23 mouse cellular contexts compared by ENCODE assay signal in the genomic region with DNA sequence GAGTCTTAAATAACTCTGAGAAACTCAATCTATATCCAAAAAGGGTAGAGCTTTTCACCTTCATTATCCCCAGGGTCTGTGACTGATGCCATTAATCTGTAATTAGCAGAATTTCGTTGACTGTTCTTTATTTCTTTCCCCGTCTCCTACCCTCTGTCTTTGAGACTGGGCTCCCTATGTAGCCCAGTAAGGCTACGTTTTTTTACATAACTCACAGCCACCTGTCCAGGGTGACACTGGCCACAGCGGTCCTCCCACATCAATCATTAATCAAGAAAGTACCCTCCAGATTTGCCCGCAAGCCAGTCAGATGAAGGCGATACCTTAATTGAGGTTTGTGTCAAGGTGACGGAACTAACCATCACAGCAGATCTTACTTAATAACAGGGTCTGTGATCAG. TPM values are rescaled to one million over a fixed set of nuclear protein-coding genes. Genes with fewer than 3 reads are reported as not detected.
A peak's percentile ranks its signal among the peaks of the same experiment; 100 is the strongest.
DNase-seq lines count a peak whose midpoint lies in the region; ATAC-seq lines count a peak whose summit lies in the region.
"Had no signal": no experiment of that assay in that cellular context is flagged by ENCODE, and none has a peak within 500 bp of the region (broad histone marks: within the 10 kb centered on the region; RNA-seq: fewer than 3 reads in every experiment).

No protein-coding gene starts in this region.

- H3K4me2 ChIP-seq in kidney, embryonic 16.5 days (replicated peaks; ENCODE audit: low read depth, low read length): peak overlapping the region; percentile 17; the same call in 1 of the 2 replicates
- H3K4me2 ChIP-seq: embryonic facial prominence, embryonic 13.5 days; forebrain, embryonic 13.5 days; heart, embryonic 11.5 days; hindbrain, embryonic 13.5 days had no signal

- intact Hi-C loops in heart, postnatal 10 days (cut with DNase I): loop anchor here (2.0 kb wide), 1 partner anchor 206 kb away; no protein-coding TSS in a partner anchor

- H3K4me3 ChIP-seq in kidney, embryonic 16.5 days (ENCODE audit: low read length): no peak overlapping the region
- H3K4me3 ChIP-seq in limb, embryonic 10.5 days: no peak overlapping the region
- H3K4me3 ChIP-seq: embryonic facial prominence, embryonic 13.5 days; forebrain, embryonic 10.5 days; forebrain, embryonic 13.5 days; hindbrain, embryonic 10.5 days; hindbrain, embryonic 13.5 days had no signal

- no peaks in the 10 kb centered on the region for H3K9me3 ChIP-seq in kidney, embryonic 16.5 days (ENCODE audit: low read length)
- no peaks in the 10 kb centered on the region for H3K9me3 ChIP-seq in limb, embryonic 10.5 days (replicated peaks)
- H3K9me3 ChIP-seq: embryonic facial prominence, embryonic 13.5 days; forebrain, embryonic 10.5 days; forebrain, embryonic 13.5 days; hindbrain, embryonic 10.5 days; hindbrain, embryonic 13.5 days had no signal

- H3K9ac ChIP-seq in kidney, embryonic 16.5 days (replicated peaks; ENCODE audit: low read length): no peak overlapping the region
- H3K9ac ChIP-seq: embryonic facial prominence, embryonic 13.5 days; forebrain, embryonic 13.5 days; hindbrain, embryonic 13.5 days had no signal

- H3K27me3 ChIP-seq in kidney, embryonic 16.5 days (ENCODE audit: insufficient read depth, low read length): no peaks in the 10 kb centered on the region
- no peaks in the 10 kb centered on the region for H3K27me3 ChIP-seq in limb, embryonic 10.5 days (ENCODE audit: low read depth, poor library complexity, severe bottlenecking)
- H3K27me3 ChIP-seq: embryonic facial prominence, embryonic 13.5 days; forebrain, embryonic 13.5 days; hindbrain, embryonic 13.5 days had no signal

- H3K27ac ChIP-seq in kidney, embryonic 16.5 days (ENCODE audit: low read length): no peak overlapping the region
- H3K27ac ChIP-seq in limb, embryonic 10.5 days: peak overlapping the region; percentile 72; the same call in 1 of the 2 replicates
- H3K27ac ChIP-seq: embryonic facial prominence, embryonic 13.5 days; forebrain, embryonic 13.5 days; hindbrain, embryonic 13.5 days had no signal

- peak; percentile 42 for DNase-seq in heart, adult 11 months
- no peak for DNase-seq in heart, postnatal 10 days
- no peak for DNase-seq in kidney, postnatal 36 days
- DNase-seq in limb, embryonic 10.5 days (ENCODE audit: low spot score): no peak
- no peak for DNase-seq in adrenal gland, adult (ENCODE audit: inconsistent age in 2 of 2, low spot score in 1 of 2)
- DNase-seq in adrenal gland, postnatal 4 days (ENCODE audit: low spot score in 2 of 2): no peak
- DNase-seq: adrenal gland, postnatal 10 days; adrenal gland, postnatal 36 days; gastrocnemius, postnatal 10 days; gastrocnemius, postnatal 36 days; heart, postnatal 36 days had no signal

- H3K4me1 ChIP-seq in kidney, embryonic 16.5 days (ENCODE audit: insufficient read depth, low read length): no peaks in the 10 kb centered on the region; the same call in 1 of the 2 replicates
- H3K4me1 ChIP-seq in limb, embryonic 10.5 days: peaks cover 18% of the 10 kb centered on the region
- H3K4me1 ChIP-seq: forebrain, embryonic 13.5 days; hindbrain, embryonic 13.5 days had no signal

- H3K36me3 ChIP-seq in kidney, embryonic 16.5 days (ENCODE audit: insufficient read depth, low read length): no peaks in the 10 kb centered on the region
- no peaks in the 10 kb centered on the region for H3K36me3 ChIP-seq in limb, embryonic 10.5 days
- H3K36me3 ChIP-seq: embryonic facial prominence, embryonic 13.5 days; forebrain, embryonic 10.5 days; hindbrain, embryonic 10.5 days had no signal

- WGBS in kidney, embryonic 16.5 days: 32% methylated on average over 7 of the region's 7 CpGs
- WGBS in limb, embryonic 10.5 days: 63% methylated on average over 7 of the region's 7 CpGs

- ATAC-seq in kidney, embryonic 16.5 days (ENCODE audit: low FRiP score, low TSS enrichment): peak; percentile 53; the same call in 1 of the 2 replicates
- ATAC-seq: activated CD4-positive, CD25-positive, alpha-beta regulatory T cell, adult 4 months; forebrain, embryonic 13.5 days; forebrain, embryonic 16.5 days; hindbrain, embryonic 16.5 days had no signal

RNA-seq across cellular contexts. Expression of a gene that starts 55.6 kb away (rescaled TPM):
- 1 to 10 TPM; 1.6 to 2.5 TPM for total RNA-seq in heart, postnatal 10 days (2021)
- polyA plus RNA-seq in kidney, embryonic 16.5 days (2015; fragmentation: Nextera tagmentation; extraction: Ambion mirVana): 6.2 and 8.4 TPM in 2 replicates
- polyA plus RNA-seq in limb, embryonic 10.5 days (2016; fragmentation: Nextera tagmentation; extraction: Ambion mirVana): 1.8 and 2.3 TPM in 2 replicates
- total RNA-seq in adrenal gland, postnatal 4 days (2021): 100 to 1,000 TPM in 1 of 2 experiments, 10 to 100 TPM in 1; 97.7 to 108 TPM
- total RNA-seq: common myeloid progenitor, adult 5-6 weeks; granulocyte monocyte progenitor cell, adult 5-6 weeks had no signal
- polyA plus RNA-seq: activated CD4-positive, CD25-positive, alpha-beta regulatory T cell, adult 4 months had no signal

Comparison
In these comparisons a context has a peak if more than half of its experiments do, and no peak if none do; other contexts are left out.
1. RNA of a gene that starts 55.6 kb away (total RNA-seq): 97.7 to 108 TPM in adrenal gland, postnatal 4 days; 1.6 to 2.5 TPM in heart, postnatal 10 days; every median in the first group is over 10 times any median in the second.